Mouse (Mus musculus) gastrocnemius, postnatal 25 days (tissue): Measurements from ENCODE around the gene Pdpn. TPM values are rescaled to one million over a fixed set of nuclear protein-coding genes. Genes with fewer than 3 reads are reported as not detected.

ENCODE experiments used
- DNase-seq: peaks from one replicate; pipeline ENCODE4 v3.0.0; 2022
- total RNA-seq, 2 experiments: library from RNA; stranded (reverse); gene quantifications; 1 replicate in 1 of 2; 2 replicates in 1 of 2; pipeline ENCODE4 v1.2.3; 2021

Pdpn gene
- total RNA-seq, 2 experiments from 2014 or later: 9.5 to 11.5 TPM

DNA sequence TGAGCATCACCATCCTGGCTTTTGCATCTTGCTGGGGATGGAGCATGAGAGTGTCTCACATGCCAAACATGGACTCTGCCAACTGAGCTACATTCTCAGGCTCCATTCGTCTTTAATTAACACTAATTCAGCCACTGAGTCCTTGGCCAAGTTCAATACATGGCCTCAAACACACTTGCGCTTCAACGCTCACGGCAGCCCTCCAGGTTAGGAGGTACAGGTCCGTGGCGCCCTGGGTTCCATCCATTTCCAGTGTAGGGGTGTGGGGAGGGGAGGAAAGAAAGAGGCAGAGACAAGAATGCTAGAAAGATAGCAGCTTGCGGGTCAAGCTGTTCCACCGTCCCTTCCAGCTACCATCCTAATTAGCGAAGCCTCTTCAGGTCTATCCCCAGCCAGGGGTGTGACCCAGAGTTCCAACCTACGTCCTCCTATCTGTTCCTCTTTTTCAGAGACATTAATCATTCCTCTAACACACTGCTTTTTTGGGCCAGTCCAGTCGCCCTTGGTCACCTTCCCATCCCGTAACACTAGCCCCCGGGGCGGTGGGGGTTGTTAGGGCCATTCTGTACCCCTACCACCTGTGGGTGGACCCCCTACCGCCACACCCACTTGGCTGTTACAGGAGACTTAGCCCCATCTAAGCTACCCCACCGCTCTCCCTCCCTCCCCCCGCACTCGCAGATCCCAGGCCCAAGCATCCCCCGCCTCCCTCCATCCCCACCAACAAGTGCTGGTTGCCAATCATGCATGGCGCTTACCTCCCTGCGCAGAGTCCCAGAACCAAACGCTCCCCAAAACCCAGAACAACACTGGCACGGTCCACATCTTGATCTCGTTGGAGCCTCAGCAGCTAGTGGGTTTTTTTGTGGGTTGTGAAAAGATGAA is 691 bp downstream of the Pdpn start:
- DNase-seq: peak; percentile 40

DNA sequence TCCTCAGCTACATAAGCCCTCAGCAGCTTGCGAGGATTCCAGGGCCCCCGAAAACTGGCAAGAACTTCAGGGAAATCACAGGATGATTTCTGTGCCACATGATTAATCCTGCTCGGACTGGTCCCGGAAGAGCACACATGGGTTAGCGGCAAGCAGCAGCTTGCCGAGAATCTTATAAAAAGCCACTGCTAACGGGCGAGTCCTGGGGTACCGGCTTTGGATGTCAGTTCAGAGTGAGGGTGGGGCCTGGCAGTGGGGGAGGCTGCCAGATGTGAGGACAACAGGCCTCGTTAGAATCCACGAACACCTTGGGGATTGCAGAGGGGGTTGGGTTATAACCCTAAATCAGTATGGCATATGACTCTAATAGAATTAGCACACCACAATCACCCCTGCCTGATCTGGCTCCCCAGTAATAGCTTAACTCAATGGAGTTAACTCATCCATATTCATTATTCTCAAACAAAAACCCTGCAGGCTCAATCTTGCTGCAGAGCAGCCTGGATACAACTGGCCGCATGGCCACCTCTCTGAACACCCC is 2.3 kb downstream of the Pdpn start:
- DNase-seq: no peak

DNA sequence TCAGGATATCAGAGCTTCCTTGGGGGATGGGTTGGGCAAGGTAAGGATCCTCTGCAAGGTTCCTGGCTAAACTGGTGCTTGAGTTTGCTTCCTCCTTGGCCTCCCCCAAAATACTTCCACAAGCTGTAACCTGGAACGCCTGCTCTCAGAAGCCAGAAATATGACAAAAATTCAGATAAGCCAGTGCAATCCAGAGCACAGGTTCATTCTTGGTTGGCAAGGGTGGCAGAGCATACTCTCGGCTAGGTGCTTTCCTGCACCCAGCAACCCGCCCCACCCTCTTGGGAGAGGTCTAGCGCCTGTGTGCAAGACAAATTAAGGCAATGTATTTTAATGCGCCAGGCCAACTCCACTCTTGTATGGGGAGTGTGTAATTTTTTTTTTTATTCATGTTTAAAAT is 3.2 kb downstream of the Pdpn start:
- no peak for DNase-seq

DNA sequence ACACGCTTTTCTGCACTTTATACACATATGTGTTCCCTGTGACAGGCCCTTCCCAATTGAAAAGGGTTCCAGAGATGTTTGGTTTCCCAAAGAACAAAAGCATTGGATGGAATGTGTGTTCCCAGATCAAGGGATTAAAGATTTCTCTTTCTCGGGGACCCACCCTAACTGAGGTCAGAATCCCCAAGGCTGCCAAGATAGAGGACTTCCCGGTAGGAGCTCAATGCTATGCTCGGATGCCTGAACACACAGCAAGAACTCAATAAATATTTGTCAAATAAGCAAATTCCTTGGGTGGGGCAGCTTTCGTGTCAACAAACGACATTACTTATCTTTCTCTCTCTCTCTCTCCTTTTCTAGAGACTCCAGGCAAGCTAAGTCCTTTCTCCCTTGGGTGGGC is 5.0 kb downstream of the Pdpn start:
- DNase-seq: peak; percentile 38

DNA sequence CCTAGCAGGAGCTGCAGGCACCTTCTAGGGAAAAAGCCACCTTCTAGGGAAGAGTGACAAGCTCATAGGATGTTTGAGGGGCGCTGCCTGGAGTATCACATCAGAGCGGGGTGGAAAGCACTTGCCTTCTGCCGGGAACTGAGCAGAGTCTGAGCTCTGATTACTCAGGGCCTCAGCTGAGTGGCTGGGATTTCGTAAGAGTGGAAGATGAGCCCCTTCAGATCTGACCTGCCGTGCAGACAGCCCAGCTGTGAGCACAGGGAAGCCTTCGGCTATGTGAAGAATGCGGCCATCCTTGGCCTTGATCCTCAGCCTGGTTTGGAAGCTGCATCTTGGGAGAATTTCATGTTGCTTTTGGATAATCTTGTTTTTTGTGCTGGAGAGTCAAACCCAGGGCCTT is 10.5 kb downstream of the Pdpn start:
- peak; percentile 34 for DNase-seq

DNA sequence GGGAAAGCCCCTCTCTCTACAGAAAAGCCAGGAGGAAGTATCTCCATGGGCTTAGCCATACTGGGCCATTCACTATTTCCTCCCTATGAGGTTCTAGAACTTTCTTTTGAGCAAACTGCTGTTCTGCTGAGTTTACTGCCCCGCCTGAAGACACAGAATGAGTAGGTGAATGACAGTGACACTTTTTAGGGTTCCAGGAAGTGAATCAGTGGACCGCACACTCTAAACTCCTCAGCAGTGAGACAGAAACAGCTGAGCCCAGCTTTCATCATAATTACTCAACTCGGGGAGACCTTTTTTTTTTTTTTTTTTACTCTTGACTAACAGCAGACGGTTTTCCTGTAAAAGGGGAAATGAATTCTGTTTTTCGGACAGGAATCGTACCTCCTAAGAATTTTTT is 10.9 kb downstream of the Pdpn start:
- DNase-seq: no peak

DNA sequence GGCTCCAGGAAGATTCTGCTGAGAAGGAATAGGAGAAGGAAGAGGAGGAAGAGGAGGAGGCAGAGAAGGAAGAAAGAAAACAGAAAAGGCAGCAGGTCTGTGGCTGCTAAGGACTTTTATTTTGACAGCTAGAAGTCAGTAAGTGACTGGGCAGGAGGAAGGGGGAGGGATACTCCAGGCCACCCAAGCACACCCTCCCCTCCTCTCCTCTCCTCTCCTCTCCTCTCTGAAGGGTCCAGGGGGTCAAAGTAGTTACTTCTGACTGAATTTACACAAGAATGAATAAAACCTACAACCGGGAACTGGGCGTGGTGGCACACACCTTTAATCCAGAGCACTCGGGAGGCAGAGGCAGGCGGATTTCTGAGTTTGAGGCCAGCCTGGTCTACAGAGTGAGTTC is 12.3 kb downstream of the Pdpn start:
- no peak for DNase-seq

DNA sequence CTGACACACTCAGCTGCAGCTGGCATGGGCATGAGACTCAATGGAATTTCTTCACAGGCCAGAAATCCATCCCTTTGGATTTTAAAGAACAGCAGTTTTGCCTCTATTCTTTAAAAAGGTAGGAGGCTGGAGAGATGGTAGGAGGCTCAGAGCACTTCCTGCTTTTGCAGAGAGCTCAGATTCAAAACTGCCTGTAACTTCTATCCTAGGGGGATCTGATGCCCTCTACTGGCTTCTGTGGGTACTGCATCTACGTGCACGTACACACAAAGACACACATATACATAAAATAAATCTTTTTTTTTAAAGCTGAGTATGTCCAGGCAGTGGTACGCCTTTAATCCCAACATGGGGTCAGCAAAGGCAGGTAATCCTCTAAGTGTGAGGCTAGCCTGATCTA is 19.2 kb downstream of the Pdpn start:
- no peak for DNase-seq

DNA sequence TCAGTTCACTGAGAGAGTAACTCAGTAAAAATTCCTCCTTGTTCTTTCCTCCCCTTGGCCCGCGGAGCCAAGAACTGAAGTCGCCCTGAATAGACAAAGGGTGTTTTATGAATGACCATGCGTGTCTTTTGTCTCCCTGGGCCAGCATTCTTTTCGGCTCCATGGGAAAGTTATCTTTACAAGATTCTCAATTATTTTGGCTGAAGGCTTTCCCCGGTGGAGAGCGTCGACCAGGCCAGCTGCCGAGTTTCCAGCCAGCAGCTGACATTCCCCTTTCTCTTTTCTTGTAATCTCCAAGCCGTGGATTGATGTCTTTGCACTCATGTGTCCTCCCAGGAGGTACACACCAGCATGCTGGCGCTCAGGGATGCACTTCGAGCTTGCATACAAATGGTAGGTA is 19.7 kb downstream of the Pdpn start:
- DNase-seq: peak; percentile 41

DNA sequence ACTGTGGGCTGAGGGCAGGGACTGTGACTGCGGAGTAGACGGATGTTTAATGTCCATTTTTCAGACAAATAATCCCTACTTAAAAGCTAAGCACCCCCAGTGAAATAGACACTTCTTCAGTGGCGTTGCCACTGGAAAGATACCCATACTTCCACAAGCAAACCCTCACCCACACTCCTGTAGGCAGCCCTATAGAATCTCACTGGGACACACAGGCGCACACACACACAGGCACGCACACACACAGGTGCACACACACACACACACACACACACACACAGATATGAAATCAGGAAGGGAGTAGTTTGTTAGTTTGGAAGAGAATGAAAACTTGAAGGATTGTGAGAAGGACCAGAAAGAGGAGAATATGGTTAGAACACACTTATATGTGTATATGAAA is 20.3 kb downstream of the Pdpn start:
- DNase-seq: no peak

DNA sequence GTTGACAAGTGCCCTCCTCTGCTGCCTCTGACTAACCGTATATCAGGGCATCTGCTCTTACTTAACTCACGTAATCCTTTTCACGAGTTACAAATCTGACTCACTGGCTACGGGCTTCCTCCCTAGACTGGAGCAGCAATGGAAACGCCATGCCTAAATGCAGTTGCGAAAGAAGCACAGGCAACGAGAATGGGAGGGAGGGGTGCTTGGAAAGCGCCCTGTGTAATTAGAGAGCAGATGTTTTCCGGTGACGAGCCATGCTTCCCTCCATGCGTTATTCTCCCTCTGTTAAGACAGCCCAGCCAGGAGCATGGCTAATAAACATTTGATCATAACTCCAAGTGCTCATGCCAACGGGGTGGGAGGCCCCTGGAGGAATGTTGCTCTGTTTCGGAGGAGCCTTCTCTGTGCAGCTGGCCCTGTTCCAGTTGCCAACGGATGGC is 20.9 kb downstream of the Pdpn start:
- peak; percentile 73 for DNase-seq

DNA sequence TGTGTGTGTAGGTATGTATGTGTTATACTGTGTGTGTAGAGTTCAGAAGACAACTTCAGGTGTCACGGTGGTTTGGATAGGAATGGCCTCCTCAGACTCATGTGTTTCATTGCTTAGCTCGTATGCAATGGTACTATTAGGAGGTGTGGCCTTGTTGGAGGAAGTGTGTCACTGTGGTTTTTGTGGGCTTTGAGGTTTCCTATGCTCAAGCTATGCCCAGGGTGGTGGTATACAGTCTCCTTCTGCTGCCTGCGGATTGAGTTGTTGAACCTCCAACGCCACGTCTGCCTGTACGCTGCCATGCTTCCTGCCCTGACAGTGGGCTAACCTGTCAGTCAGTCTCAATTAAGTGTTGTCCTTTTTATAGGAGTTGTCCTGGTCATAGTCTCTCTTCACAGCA is 22.0 kb downstream of the Pdpn start:
- no peak for DNase-seq

DNA sequence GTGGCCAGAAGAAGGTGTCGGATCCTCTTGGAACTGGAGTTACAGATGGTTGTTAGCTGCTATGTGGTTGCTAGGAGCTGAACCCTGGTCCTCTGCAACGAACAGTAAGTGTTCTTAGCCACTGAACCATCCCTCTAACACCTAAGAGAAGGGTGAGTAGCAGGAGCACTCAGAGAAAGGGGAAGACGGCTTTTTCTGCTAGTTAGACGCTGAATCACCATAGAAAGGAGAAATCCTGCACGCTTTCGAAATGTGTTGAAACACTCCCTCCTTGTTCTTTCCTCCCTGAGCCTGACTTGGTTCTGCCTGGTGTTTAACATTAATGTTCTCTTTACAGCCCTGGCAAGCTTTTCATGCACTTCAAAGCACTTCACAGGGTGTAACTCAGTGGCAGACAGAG is 27.8 kb downstream of the Pdpn start:
- DNase-seq: no peak

DNA sequence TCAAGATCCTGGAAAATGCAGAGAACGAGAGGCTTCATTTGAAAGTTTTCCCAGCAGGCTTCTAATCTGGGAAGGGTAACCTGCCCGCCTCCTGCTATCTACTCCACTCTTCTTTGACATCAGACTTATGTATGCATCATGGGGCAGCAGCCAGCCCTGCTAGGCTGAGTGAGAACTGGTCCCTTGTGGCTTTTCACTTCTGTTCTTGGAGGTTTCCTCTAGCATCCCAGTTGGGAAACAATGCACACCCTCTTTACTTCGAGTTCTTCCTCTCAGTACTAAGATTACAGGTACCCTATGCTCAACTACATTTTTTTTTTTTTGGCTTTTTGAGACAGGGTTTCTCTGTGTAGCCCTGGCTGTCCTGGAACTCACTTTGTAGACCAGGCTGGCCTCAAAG is 28.5 kb downstream of the Pdpn start:
- no peak for DNase-seq

DNA sequence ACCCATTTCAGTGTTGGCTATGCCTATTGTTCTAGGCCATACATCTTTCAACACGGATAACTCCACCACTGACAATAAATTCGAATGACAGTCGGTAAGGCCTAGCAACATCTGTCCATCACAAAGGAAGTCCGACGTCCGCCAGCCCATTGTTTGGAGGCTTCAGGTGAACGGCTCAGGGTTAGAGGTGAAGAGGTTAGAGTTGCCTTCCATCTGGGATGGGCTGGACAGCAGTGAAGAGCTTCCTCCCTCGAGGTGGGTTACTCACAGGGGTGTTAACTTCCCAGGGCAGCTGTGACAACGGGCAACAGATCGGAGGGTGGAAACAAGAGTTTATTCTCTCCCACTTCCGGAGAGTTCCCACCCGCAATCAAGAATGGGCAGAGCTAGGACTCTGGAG is 36.7 kb downstream of the Pdpn start:
- no peak for DNase-seq

DNA sequence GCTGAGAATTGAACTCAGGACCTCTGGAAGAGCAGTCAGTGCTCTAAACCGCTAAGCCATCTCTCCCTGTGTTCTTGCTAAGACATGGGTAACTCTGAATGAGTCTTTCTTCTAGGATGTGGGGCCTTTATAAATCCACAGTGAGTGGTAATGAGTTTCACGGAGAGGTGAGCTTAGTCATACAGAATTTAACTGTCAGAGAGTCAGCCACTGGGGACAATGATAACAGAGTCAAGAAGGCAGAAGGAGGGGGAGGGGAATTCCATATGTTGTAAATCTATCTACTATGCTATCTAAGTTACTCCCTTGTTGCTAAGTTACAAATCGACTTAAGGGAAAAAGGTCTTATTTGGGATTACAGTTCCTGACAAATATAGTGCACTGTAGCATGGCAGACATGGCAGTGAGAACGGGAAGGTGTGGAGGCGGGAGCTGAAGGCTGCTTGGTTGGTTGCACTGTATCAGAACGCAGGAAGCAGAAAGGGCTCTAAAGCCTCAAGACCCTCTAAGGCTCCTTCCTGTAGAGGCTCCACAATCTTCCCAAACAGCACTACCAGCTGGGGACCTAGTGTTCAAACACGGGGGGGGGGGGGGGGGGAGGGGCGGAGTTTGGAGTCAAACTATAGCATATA is 39.5 kb downstream of the Pdpn start:
- DNase-seq: no peak

DNA sequence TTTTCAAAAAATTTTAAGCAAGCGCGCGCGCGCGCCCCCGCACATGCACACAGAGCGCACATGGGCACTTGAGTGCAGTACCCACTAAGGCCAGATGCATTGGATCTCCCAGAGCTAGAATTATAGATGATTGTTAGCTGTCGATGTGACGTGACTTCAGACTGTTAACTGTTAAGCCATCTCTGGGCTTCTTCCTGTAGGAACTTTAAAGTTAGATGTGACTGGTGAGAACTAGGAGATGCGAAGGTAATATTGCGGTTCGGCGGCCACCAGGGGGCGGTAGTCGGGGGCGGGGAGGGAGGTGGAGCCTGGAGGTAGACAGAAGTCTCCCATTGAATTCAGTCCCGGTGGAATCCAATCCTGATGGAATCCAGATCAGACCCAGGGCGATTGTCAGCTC is 40.8 kb downstream of the Pdpn start:
- peak; percentile 39 for DNase-seq

DNA sequence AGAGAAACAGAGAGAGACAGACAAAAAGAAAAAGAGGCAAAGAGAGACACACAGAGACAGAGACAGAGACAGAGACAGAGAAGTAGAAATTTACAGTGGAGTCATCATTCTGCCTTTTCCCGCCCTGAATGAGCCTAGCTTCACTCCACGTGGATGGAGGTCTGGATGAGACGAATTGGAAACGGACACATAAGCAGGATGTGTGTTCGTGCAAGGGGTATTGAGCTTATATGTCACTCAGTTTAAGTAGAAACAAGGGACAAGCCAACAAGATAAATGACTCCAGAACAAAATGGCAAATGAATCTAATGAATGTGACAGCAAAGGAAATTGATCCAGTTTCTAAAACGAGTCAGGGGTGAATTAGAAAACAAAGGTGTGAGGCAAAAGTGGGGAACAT is 41.4 kb downstream of the Pdpn start:
- no peak for DNase-seq

DNA sequence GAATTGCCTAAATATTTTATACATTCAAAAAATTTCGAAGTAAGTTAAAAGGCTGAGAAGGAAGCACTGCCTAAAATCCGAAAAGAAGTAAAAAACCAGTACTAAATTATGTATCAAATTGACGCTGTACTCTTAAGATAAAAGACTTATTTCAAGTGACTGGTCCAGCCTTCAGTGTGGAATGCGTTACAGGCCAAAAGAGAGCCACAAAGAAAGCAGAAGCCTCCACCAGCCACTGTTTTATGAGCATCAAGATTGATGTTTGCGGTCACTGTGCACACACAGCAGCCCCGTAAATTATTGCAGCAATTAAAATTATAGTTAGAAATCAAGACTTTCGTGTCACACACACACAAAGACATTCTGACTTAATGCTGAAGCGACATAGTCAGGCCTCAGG is 43.8 kb downstream of the Pdpn start:
- DNase-seq: no peak

DNA sequence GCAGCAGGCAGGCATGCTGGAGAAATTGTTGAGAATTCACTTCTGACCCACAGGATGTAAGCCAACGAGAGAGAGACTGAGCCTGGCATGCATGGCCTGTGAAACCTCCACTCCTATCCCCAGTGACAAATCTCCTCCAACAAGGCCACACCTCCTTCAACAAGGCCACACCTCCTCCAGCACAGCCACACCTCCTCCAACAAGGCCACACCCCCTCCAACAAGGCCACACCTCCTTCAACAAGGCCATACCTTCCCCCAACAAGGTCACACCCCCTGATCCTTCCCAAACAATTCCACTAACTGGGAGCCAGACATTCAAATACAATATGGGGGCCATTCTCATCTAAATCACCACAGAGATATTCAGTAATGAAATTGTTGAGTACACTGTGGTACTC is 46.0 kb downstream of the Pdpn start:
- no peak for DNase-seq

DNA sequence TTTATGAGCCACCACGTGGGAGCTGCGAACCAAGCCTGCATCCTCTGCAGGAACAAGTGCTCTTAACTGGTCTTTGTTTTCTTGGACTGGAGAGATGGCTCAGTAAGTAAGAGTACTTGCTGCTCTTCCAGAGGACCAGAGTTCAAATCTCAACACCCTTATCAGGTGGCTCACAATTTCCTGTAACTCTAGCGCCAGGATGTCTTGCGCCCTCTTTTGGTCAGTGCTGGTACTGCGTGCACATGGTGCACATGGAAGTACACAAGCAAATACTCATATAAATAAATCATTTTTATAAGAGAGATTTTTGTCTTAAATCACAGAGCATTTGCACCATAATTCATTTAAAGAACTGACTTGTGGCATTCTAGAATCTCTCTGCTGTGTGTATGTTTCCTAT is 51.3 kb downstream of the Pdpn start:
- DNase-seq: no peak

DNA sequence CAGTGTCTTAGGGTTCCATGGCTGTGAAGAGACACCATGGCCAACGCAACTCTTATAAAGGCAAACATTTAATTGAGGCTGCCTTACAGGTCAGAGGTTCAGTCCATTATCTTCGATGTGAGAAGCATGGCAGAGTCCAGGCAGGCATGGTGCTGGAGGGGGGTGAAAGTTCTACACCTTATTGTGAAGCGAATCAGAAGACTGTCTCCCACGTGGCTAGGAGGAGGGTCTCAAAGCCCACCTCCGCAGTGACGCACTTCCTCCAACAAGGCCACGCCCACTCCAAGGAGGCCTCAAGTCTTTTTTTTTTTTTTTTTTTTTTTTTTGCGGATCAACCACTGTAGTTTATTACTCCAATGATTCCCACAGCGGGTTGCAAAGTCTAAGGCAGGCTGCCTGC is 58.1 kb downstream of the Pdpn start:
- DNase-seq: no peak

DNA sequence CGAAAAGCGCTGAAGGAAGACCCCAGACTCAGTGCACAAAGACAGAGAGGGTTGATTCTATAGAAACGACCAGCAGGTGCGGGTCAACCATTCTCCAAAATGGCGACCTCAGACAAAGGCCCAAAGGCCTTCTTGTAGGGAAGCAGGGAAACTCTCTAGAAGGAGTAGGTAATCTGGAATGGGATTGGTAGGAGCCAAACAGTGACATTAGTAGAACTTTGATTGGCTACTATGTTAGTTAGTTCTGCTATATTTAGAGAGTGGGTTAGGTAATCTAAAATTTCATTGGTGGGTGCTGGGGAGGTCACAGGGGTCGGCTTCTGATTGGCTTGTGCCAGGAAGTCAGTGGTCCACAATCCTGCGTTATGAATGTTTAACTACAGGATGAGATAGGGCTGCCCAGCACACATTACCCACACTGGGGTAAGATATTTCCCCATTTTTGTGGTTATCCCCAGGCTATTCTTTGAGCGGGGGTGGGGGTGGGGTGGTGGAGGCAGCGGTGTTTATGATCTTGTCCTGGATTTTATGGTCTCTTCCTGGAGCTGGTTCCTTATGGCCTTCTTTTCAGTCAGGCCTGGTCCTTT is 59.7 kb downstream of the Pdpn start:
- no peak for DNase-seq
